Mouse (Mus musculus) layer of hippocampus, postnatal 36 days (tissue): ENCODE data around the gene Glmp. TPM values are rescaled to one million over a fixed set of nuclear protein-coding genes. Genes with fewer than 3 reads are reported as not detected.
A peak's percentile ranks its signal among the peaks of the same experiment; 100 is the strongest.
"Not testable (repeated sequence)": the region's sequence is repeated elsewhere in the genome, so short reads cannot be mapped to it uniquely, and the experiment has no call there.

Experiments
- DNase-seq, 2 experiments: peaks; one replicate each; pipeline ENCODE4 v3.0.0; 2022
- total RNA-seq, 2 experiments: library from RNA; stranded (reverse); gene quantifications; 2 replicates each; pipeline ENCODE4 v1.2.3; 2021

Gene Glmp
- total RNA-seq, 2 experiments from 2014 or later, result 78.4 to 84.8 TPM

DNA sequence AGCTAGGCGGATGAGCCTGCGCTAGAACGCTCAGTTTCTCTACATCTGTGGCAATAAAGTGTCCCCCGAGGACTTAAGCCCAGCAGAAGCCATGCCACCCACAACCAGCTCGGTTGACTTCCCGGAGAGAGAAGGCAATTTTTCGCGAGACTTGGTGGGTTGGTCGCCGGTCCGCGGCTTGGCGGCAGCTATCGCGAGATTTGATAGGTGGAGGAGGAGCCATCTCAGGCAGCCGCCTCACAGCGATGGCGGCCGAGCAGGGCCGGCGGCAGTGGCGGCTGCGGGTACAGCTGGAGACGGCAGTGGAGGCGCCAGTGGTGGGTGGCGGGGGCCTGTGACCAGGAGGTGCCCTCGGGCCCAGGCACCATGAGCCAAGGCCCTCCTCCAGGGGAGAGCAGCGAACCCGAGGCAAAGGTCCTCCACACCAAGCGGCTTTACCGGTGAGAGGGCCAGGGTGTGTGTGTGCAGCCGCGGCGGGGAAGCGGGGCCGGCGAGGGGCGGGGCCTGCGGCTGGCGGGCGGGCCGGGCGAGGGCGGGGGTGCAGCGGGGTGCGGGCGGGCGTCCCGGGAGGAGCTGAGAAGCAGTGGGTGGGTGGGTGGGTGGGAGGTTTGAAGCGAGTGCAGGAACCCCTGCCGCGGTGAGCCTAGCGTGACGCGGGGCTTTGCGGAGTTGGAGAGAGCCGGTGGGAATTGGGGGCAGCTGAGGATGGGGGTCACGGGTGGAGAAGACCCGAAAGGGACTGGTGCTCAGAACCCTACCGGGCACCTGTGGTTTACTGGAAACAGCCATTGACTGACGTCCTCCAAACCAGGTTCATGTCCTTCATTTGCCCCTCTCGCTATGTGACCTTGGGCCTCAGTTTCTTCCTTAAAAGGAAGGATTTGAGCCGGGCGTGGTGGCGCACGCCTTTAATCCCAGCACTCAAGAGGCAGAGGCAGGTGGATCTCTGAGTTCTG lies 11.5 kb downstream of the Glmp start, which contains the start of the genes Tmem79 and Smg5:
Gene Tmem79, minus strand, starts transcription at position 91 of the 956 bp plus-strand sequence.
Gene Smg5, plus strand, starts transcription at position 203 of the 956 bp plus-strand sequence.
- DNase-seq, result peak; percentile 95 to 97

DNA sequence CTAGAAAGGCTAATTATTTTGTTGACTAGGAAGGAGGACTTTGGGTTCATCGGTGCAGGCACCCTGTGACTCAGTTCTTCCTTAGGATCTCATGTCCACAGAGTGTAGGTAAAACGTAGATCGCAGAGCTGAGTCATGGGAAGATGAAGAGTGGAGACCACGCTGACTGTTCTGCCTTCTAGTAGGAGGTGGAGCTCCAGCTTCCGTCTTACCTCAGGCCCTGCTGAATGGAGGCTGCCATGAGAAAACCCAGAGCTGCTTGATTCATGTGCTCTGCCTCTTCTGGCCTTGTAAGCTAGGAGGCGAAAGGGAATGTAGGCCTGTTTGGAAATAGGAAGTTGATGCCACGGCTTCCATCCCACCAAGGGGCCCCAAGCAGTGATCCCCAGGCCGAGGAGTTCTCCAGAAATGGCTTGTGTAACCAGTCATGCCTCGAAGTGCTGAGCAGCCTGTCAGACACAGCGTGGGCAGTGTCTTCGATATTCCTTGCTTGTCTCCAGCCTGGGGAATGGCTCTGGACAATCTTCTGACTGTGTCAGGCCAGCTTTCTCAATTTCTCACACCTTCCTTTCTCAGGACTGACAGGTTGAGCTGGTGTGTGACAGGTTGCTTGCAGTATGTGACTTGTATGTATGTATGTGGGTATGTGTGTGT lies 12.7 kb downstream of the Glmp start:
- DNase-seq, result no peak

DNA sequence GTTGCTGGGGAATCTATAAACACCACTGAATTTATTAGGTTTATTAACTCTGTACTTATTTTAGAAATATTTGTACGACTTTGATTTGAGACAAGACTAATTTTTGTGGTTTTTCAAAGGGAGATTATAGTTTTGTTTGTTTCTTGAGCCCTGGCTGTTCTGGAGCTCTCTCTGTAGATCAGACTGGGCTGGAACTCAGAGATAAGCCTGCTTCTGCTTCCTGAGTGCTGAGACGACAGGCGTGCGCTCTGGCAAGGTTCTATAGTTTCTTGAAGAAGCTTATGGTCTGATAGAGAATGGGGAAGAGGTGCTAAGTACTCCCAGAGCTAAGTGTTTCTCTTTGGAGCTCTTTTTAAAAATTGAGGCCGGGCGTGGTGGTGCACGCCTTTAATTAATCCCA lies 13.5 kb downstream of the Glmp start:
- no peak for DNase-seq

DNA sequence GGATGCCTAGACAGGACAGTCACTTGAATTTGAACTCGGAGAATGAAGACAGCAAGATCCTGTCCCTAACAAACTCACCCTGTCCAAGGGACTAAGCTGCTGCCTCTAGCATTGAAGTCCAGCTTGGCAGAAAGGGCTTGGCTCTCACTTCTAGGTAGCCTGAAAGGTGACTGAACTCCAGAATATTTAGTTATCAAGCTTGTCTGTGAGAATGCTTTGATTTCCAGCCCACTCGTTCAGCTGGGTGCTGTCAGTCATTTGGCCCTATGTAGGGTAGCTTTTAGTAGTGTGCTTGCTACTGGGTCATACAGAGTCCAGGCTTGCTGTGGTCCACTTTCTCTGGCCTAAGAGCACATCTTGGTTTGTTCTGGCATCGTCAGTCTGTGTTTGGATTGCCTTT lies 14.2 kb downstream of the Glmp start:
- no peak for DNase-seq

DNA sequence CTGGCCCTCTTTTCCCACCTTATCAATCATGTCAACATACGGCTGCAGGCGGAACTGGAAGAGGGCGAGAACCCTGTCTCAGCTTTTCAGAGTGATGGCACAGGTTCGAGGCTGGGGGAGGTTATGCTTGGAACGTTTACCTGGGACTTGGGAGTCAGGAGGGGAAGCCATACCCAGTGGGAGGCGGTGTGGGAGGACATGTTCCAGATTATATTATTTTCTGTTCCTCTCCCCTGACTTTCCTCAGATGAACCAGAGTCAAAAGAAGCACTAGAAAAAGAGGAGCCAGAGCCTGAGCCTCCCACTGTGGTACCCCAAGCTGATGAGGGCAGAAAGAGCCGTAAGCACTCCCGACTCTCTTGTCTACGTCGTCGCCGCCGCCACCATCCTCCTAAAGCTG lies 25.9 kb downstream of the Glmp start:
- no peak for DNase-seq

DNA sequence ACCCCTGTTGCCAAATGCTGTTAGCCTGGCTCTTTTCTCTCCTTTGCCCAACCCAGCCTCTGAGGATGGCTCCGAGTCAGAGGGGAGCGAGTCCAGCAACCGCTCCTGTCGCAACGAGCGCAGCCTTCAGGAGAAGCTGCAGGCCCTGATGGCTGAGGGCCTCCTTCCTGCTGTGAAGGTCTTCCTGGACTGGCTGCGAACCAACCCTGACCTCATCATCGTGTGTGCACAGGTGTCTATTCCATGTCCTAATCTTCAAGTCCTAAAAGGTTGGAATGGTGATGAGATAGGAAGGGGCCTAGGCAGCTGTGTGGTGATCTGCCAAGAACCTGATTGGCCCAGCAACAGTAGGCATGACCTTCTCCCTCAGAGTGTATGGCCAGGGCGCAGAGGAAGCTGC lies 28.1 kb downstream of the Glmp start:
- no peak for DNase-seq

DNA sequence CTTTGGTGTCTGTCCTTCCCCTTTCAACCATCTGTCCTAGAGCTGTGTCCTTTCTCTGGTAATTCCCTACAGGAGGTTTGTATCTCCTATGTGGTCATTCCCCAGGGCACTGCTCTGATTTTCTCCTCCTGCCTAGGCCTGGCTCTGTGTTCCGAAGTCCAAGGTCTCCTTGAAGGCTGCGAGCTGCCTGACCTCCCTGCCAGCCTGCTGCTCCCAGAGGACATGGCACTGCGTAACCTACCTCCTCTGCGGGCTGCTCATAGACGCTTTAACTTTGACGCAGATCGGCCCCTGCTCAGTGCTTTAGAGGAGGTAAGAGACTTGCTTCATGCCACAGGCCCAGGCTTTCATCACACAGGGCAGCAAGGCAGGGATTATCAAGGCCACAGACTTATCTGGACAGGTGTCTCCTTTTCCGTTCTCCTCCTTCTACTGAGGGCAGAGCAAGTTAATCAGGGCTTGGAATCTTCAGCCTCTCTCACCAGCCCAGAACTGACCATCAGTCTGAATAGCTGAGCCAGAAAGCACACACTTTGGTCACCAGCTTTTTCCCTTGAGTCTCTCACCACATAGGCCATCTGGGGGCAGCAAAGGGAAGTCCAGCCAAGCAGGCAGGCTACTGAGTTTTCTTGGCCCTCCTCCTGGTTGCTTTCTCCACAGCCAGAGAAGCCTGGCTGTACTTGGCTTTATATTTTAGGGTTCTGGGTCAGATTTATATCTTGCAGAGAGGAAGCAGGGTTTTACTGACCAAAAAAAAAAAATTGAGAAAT lies 29.8 kb downstream of the Glmp start:
- no peak for DNase-seq

DNA sequence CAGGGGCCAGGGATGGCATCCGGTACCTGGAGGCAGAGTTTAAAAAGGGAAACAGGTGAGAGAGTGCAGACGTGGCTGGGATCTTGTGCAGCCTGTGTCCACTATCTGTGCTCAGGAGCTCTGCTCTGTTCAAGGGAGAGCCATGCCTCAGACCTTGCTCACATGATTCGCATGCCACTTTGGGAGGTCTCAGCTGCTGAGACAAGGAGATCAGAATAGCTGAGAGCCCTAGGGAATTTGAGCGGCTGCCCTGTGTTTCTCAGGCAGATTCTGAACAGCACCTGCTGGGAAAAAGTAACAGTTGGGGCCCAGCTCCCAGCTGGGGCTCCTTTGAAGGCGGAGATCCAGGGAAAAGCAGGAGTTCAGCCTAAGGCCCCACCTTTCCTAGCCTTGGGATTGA lies 34.8 kb downstream of the Glmp start:
- no peak for DNase-seq

DNA sequence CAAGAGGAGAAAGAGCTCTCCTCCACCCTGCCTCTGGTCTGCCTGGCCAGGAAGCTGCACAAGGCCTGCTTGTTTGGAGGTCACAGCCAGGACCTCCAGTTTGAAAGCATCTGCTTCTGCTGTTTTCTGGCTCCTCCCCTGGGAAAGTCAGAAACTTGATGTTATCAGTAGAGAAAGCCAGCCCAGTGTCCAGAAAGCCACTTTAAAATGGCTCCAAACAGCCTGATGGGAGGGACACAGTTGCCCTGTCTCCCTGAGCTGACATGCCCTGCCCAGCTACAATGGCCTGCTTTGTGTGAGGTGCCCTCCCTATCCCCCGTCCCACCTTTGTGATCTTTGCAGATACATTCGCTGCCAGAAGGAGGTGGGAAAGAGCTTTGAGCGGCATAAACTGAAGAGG lies 35.2 kb downstream of the Glmp start:
- no peak for DNase-seq

DNA sequence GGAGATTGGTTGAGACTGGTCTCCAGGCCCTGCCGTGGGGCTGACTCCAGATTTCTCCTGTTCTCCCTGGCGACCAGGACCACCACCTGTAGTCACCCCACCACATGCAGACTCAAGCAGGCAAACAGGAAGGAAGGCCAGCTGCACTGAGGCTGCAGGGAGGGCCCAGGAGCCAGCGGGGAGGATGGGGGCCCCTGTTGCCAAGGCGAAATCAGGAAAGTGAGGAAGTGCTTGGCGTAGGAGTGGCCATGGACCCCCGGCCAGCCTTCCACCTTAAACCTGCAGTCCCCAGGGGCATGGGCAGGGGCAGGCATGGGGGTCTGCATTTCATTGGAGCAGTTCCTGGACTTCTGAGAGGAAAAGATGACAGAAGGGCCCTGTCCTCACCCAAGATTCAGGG lies 36.3 kb downstream of the Glmp start:
- DNase-seq, result no peak

DNA sequence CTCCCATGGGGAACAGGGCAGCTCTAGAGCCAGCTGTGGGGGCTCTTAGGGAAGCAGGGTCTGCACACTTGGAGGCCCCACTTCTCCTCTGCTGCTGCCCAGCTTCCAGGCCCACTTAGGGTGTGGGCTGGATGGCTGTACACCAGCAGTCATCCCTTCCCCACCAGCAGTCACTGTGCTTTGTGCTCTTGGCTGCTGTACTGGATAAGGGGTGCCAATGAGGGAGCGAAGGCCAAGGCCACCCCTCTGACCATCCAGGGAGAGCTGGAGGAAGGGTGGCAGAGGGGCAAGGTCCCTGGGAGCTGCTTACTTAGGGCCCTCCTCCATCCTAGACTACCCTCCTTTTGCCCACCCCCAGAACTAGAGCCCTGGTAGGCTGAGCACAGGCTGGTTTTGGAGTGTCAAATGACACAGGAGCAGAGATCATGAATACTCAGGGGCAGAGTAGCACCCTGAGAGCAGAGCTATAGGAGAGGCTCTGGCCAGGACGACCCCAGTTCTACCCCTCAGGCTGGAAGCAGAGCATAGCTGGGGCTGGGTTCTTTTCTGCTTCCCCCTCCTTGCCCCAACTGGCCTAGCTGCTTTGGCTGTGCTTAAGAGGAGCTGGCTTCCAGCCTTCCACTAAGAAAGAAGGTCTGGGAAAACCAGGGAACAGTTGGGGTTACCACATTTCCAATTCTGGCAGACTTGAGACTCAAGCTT lies 36.9 kb downstream of the Glmp start:
- peak in 1 of 2 experiments; percentile 41 for DNase-seq

DNA sequence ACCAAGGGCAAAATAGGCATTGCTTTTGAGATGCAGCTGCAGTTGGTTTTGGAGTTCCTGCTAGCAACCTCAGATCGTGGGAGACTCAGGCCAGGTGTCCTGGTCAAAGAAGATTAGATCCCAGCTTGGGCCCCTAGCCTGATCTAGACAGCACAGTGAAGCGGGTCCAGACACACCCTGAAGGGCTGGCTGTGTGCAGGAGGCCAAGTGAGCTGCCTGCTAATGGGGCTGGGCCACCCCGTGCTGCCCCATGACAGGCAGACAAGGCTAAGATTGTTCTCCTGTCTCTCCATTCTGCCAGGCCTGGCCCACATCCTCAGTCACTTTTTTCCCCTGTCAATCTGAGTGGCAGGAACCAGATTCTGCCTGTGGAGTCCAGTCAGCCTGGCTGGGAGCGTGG lies 38.9 kb downstream of the Glmp start:
- peak; percentile 40 to 63 for DNase-seq

DNA sequence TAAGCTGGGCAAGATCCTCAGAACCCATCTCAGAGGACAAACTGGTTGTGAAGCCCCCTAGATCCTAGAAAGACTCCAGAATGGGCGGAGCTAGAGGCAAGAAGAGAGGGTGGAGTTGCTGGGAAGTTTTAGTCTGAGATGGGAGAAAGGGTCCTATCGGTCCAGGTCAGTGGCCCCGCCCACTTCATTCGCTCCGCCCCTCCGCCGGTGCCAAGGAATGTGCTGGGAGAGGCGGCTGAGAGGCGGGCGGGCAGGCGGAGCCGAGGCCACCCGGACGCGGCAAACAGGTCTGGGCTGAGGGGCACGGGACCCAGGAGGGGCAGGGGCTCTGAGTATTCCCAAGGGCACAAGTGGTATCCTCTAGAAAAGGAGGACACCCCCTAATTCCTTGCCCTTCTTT lies 39.5 kb downstream of the Glmp start, which contains the start of gene Paqr6:
Gene Paqr6, plus strand, starts transcription at position 248 of the 400 bp plus-strand sequence.
- peak; percentile 44 to 49 for DNase-seq

DNA sequence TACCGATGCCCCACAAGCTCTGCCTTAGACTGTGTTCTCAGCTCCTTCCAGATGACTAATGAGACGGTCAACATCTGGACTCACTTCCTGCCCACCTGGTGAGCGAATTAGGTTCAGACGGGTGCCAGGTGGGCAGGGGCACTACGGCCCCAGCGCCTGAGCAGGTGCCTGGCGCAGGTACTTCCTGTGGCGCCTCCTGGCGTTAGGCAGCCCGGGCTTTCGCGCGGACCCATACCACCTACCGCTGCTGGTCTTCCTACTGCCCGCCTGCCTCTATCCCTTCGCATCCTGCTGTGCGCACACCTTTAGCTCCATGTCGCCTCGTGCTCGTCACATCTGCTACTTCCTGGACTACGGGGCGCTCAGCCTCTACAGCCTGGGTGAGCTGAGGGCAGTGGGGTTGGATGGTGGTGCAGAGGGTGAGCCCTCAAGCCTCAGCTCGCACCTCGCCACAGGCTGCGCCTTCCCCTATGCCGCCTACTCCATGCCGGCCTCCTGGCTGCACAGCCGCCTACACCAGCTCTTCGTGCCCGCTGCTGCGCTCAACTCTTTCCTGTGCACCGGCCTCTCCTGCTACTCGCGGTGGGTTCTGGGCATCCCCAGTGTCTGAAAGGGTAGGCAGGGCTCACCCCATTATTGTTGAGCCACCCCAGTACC lies 41.0 kb downstream of the Glmp start:
- no peak for DNase-seq

DNA sequence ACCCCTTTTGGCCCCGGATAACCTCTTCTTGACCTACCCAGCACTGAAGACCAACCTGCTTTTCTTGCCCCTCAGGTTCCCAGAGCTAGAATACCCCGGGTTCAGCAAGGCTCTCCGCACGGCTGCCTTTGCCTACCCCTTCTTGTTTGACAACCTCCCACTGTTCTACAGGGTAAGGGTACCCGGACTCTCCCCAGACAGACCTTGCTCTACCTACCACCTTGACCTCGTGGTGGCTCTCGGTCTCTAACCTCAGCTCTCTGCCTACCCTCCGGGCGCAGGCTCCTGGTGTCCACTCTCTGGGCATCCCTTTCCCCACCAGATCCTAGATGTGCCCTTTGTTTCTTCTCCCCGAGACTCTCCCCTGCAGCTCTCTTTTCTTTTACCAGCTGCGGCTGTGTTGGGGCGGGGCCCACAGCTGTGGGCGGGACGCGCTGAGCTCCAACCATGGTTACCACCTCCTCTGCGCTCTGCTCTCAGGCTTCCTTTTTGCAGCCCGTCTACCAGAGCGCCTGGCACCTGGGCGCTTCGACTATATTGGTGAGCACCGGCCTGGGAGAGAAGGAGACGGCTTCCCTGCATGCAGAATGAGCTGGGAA lies 42.1 kb downstream of the Glmp start:
- DNase-seq, result peak; percentile 53 to 63

DNA sequence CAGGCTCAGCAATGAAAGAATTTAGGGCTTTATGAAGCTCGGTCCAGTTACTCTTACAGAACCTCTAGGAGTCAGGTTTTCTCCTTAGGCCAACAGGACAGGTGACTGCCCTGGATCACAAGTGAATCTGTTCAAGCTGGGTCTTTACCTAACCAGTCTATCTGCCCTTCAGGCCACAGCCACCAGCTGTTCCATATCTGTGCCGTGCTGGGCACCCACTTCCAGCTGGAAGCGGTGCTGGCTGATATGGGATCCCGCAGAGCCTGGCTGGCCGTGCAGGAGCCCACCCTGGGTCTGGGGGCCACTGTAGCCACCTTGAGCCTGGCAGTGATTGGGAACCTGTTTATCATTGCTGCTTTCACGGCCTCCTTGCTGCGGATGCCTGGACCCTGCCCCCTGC lies 42.7 kb downstream of the Glmp start:
- not testable (repeated sequence) for DNase-seq

DNA sequence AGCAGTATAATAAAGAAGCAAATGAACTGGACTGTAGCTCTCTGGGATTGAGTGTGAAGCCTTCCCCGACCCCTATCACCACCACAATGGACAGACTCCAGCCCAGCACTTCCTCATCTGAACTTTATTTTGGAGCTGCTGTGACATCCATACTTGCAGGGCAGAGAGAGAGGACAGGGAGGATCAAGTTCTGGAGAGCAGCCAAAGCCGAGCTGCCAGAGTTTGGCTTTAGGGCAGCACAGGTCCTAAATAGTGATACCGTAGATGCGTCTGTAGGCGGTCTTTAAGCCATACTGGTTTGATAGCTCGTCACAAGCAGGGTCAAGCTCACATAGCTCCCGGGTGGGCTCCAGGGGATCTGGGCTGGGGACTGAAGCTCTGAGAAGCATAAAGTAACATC lies 43.7 kb downstream of the Glmp start:
- DNase-seq, result not testable (repeated sequence)

DNA sequence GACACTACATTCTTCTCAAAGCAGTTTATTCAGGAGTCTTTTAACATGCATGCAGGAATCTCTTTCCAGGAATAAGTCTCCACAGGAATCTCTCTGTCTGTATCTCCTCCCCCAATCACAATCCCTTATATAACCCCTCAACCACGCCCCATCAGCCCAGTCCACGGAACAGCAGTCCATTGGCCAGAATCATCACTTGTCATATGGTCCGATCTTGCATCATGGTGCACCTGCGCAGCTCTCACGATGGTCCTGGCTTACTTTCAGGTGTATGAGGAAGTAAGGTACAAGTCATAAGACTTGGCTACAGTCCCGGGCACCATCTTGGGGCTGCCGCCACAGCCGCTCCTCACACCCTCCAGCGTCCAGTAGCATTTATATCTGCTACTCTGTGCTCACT lies 47.8 kb downstream of the Glmp start, which contains the start of gene Bglap3:
Gene Bglap3, minus strand, starts transcription at position 101 of the 400 bp plus-strand sequence.
- not testable (repeated sequence) for DNase-seq

DNA sequence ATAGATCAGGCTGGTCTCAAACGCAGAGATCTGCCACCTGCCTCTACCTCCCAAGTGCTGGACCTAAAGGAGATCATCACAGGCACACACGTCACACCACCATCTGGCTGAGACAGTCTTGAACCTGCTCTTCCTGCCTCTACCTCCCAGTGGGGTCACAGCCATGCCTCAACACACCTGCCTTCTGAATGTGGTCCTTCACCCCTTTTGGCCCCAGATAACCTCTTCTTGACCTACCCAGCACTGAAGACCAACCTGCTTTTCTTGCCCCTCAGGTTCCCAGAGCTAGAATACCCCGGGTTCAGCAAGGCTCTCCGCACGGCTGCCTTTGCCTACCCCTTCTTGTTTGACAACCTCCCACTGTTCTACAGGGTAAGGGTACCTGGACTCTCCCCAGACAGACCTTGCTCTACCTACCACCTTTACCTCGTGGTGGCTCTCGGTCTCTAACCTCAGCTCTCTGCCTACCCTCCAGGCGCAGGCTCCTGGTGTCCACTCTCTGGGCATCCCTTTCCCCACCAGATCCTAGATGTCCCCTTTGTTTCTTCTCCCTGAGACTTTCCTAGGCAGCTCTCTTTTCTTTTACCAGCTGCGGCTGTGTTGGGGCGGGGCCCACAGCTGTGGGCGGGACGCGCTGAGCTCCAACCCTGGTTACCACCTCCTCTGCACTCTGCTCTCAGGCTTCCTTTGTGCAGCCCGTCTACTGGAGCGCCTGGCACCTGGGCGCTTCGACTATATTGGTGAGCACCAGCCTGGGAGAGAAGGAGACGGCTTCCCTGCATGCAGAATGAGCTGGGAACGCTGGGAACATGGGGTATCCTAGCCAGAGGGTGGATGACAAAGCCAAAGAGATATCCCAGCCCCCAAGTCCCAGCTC lies 51.2 kb downstream of the Glmp start:
- DNase-seq, result not testable (repeated sequence)

DNA sequence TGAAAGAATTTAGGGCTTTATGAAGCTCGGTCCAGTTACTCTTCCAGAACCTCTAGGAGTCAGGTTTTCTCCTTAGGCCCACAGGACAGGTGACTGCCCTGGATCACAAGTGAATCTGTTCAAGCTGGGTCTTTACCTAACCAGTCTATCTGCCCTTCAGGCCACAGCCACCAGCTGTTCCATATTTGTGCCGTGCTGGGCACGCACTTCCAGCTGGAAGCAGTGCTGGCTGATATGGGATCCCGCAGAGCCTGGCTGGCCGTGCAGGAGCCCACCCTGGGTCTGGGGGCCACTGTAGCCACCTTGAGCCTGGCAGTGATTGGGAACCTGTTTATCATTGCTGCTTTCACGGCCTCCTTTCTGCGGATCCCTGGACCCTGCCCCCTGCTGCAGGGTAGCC lies 51.8 kb downstream of the Glmp start:
- not testable (repeated sequence) for DNase-seq
